Mouse (Mus musculus): ENCODE results near the gene Gm26620. TPM values are rescaled to one million over a fixed set of nuclear protein-coding genes. Genes with fewer than 3 reads are reported as not detected.

The Gm26620 gene
- polyA plus RNA-seq, 1 experiment, result 3.3 TPM

DNA sequence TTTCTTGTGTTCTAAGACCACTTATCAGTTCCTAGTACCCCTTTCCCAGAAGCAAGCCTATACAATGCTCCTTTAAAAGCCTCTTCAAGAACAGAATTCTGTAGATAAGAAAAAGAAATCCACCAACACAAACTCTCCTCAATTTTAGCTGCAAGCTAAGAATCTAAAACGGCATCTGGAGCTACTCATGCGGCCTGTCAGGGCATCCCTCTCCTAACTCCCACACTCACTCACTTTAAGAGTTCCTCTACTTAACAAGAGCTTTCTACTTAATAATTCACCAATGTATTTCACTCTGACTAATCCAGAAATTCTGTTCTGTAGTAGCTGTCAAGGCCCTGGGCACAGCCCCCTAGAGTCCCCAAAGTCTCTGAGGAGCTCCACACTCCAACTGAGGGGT is 6.8 kb downstream of the Gm26620 start:
- H3K4me3 ChIP-seq (replicated peaks), result no peak overlapping the region
- no peaks in the 10 kb centered on the region for H3K36me3 ChIP-seq (replicated peaks; ENCODE audit: low read length)
- H3K27me3 ChIP-seq (replicated peaks), result peaks cover 2% of the 10 kb centered on the region
- H3K9me3 ChIP-seq, result peaks cover 7% of the 10 kb centered on the region; the same call in 1 of the 2 replicates
- no peak for TF ChIP-seq GATA1 (IDR thresholded peaks at IDR 0.05; ENCODE audit: borderline replicate concordance, low read length)
- TF ChIP-seq FLI1 (IDR thresholded peaks at IDR 0.05; ENCODE audit: low read length), result no peak
- H3K4me1 ChIP-seq, result peaks cover 29% of the 10 kb centered on the region

DNA sequence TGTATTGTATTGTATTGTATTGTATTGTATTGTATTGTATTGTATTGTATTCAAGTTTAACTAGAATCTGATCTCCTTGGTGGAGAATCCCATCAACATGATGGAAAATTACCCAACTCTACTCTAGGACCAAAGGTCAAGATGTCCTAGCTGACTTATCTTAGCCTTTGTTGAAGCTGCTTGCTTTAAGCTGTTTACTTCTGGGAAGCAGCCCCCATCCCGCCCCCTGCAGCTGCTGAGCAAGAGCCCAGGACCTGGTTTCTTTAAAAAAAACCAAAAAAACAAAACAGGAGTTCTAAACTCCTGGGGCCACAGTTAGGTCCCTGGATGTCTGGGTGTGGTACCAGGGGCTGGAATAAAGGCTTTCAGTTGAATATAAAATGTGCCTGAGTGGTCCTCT is 7.4 kb downstream of the Gm26620 start:
- no peaks in the 10 kb centered on the region for H3K36me3 ChIP-seq (replicated peaks; ENCODE audit: low read length)
- no peak for TF ChIP-seq GATA1 (IDR thresholded peaks at IDR 0.05; ENCODE audit: borderline replicate concordance, low read length)
- no peak for TF ChIP-seq FLI1 (IDR thresholded peaks at IDR 0.05; ENCODE audit: low read length)

DNA sequence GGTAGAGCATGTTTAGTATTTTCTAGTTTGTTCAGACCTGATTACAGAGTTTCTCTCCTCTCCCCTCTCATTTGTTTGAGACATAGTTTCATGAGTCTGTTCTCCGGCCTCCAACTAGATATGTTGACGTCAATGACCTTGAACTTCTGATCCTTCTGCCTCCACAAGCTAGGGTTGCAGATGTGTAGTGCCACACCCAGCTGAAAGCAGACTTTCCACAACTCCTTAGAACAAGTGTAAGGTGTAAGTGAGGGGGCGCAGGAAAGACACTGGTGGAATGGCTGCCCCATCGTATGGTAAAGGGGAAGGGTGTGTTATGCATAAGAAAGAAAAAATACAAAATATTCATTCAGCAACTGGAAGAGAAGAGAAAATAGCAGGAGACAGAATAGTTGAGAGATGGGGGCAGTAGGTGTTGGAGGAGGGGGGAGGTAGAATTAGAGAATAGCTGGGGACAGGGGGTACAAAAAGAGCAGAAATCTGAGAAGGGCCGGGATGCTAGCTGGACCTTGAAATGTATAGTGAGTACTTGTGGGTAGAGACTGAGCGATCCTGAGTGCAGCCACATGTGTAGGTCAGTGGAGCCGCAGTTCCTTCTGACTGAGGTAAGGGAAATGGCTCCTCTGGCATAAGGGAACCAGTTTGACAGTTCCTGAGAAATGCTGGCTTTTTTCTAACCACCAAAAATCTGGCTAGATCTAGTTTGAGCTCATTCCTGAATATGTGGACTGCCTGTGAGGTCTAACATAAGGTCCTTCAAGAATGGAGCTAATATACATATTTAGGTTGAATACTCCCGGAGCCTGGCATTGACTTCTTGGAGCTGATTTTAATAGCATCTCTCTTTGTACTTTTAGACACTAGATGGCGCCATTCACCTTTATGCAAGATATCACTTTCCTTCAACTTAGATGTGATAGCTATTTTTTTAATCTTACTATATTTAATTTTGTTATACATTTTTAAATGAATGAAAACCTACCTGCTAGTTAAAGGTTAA is 10.0 kb downstream of the Gm26620 start:
- H3K36me3 ChIP-seq (replicated peaks; ENCODE audit: low read length), result no peaks in the 10 kb centered on the region
- TF ChIP-seq GATA1 (IDR thresholded peaks at IDR 0.05; ENCODE audit: borderline replicate concordance, low read length), result no peak
- TF ChIP-seq FLI1 (IDR thresholded peaks at IDR 0.05; ENCODE audit: low read length), result no peak
- no peak overlapping the region for H3K4me3 ChIP-seq (replicated peaks)
- peaks cover 11% of the 10 kb centered on the region for H3K27me3 ChIP-seq (replicated peaks)
- H3K4me1 ChIP-seq, result peaks cover 34% of the 10 kb centered on the region
- no peaks in the 10 kb centered on the region for H3K9me3 ChIP-seq

More for the DNA sequence above, 7.4 kb downstream of the Gm26620 start:
- Histone ChIP-seq H3K27me3 (replicated peaks) (peaks cover 3% of the 10 kb centered on the region), H3K9me3 (peaks cover 7% of the 10 kb centered on the region; the same call in 1 of the 2 replicates), H3K4me1 (peaks cover 35% of the 10 kb centered on the region), H3K4me3 (replicated peaks) (no peak overlapping the region)

DNA sequence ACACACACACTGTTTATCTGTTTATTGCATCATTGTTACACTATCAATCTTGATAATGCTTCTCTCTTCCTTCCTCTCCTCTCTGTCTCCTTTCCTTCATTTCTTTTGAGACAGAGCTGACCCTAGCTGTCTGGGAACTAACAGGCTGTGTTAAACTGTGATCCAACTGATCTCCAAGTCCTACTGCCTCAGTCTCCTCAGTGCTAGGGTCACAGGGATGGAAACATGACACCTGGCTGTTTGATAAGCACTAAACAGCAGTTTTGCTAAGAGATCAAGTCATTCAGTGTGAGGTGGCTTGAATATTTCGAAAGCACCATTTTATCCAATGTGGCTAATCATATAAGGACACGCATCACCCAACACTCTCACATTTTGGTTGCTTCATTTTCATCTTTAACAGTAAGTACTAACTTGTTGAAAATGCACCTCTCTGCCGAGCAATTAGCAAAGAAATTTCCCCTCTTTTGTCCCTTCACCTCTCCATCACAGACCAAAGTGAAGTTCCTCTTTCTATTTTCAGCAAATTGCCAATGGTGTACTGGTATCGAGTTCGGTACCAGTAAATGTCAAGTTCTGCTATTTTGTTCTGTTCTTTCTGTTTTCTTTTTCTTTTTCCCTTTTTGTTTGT is 11.9 kb downstream of the Gm26620 start:
- Histone ChIP-seq H3K9me3 (no peaks in the 10 kb centered on the region), H3K36me3 (replicated peaks; ENCODE audit: low read length) (no peaks in the 10 kb centered on the region), H3K4me1 (peaks cover 35% of the 10 kb centered on the region), H3K27me3 (replicated peaks) (peaks cover 11% of the 10 kb centered on the region), H3K4me3 (replicated peaks) (no peak overlapping the region)
- TF ChIP-seq GATA1 (IDR thresholded peaks at IDR 0.05; ENCODE audit: borderline replicate concordance, low read length) (no peak), FLI1 (IDR thresholded peaks at IDR 0.05; ENCODE audit: low read length) (no peak)

DNA sequence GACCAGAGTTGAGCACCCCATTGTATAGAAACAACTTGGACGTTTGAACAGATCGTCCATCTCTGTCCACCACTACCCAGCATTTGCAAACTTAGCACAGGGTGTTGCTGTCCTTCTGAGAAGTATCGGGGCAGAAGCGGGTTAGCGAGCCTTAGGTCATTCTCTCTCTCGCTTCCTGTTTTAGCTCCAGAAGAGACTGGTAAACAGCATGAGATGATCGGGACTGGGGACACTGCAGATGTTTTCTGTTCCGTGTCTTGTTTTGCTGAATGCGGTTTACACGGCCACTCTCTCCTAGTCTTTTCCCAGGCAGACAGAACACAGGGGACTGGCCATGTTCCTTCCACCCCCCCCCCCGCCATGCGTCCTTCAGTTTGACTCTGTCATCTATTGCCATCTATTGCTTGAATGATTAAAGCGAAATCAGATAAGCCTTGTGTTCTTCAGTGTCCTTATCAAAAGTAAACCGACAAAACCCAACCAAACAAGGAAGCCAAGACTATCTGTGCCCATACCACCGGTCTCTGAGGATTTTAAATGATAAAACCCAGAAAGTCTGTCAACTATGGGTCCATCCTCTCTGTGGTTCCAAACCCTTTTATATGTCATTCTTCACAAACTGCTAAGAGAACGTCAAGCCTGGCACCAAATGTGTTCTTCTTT is 13.7 kb downstream of the Gm26620 start:
- Histone ChIP-seq H3K27me3 (replicated peaks) (peaks cover 21% of the 10 kb centered on the region), H3K4me1 (peaks cover 30% of the 10 kb centered on the region), H3K9me3 (no peaks in the 10 kb centered on the region), H3K4me3 (replicated peaks) (no peak overlapping the region), H3K36me3 (replicated peaks; ENCODE audit: low read length) (no peaks in the 10 kb centered on the region)
- TF ChIP-seq GATA1 (IDR thresholded peaks at IDR 0.05; ENCODE audit: borderline replicate concordance, low read length), result no peak
- TF ChIP-seq FLI1 (IDR thresholded peaks at IDR 0.05; ENCODE audit: low read length), result no peak

GRCm38 (mm10) chr1:170900799-170901467 is 16.1 kb downstream of the Gm26620 start:
- Histone ChIP-seq H3K4me3 (replicated peaks) (peak overlapping the region; percentile 83), H3K4me1 (peaks cover 30% of the 10 kb centered on the region), H3K9me3 (no peaks in the 10 kb centered on the region), H3K27me3 (replicated peaks) (peaks cover 32% of the 10 kb centered on the region), H3K36me3 (replicated peaks; ENCODE audit: low read length) (no peaks in the 10 kb centered on the region)
- no peak for TF ChIP-seq GATA1 (IDR thresholded peaks at IDR 0.05; ENCODE audit: borderline replicate concordance, low read length)

DNA sequence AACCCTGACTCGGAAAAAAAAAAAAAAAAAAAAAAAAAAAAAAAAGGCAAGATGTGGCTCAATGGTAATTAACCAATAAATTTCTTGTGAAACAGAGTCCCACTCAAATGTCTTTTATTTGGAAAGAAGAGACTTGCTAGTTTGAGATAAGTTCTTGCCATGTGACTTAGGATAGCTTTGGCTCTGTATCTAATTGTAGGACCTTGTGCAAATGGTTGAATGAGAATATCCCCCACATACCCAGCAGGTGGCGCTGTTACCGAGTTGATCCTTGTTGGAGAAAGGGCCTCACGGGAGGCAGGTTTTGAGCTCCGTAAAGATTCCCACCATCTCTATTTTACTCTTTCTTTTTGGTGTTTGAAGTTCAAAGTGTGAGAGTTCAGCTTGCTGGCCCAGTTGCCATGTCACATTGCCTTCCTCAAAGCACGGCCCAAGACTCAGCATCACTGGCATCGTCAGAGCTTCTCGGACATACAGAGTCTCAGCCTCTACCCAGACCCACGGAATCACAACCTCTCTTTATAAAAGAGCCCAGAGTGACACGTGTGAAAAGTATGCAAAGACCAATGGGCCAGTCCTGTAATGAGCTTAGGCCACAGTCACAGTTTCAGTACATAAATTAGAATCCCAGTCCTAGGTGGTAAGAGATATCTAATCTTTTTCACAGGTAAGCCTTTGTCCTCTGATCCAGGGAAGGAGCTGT is 16.8 kb downstream of the Gm26620 start:
- Histone ChIP-seq H3K4me1 (peaks cover 30% of the 10 kb centered on the region), H3K27me3 (replicated peaks) (peaks cover 38% of the 10 kb centered on the region), H3K36me3 (replicated peaks; ENCODE audit: low read length) (no peaks in the 10 kb centered on the region), H3K9me3 (no peaks in the 10 kb centered on the region), H3K4me3 (replicated peaks) (no peak overlapping the region)
- TF ChIP-seq FLI1 (IDR thresholded peaks at IDR 0.05; ENCODE audit: low read length) (no peak), GATA1 (IDR thresholded peaks at IDR 0.05; ENCODE audit: borderline replicate concordance, low read length) (no peak)

DNA sequence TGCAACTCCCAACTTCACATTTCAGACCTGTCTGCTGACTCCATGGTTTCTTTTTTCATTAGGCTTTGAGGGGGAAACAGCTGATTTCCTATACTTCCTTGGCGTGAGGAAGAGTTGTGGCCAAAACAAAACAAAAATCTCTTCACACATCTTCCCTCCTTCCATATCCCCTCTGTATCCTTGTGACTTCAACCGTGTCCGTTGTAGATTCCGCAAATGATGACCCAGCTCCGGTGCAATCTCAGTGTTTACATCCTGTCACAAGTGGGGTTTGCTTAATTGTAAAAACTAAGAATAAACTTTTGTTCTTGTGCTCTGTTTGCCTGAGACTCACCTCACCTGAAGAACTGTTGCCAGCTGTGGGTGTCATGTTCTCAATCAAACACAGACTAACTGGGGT is 18.6 kb downstream of the Gm26620 start:
- Histone ChIP-seq H3K27me3 (replicated peaks) (peaks cover 45% of the 10 kb centered on the region), H3K9me3 (no peaks in the 10 kb centered on the region), H3K4me3 (replicated peaks) (no peak overlapping the region), H3K4me1 (peaks cover 34% of the 10 kb centered on the region), H3K36me3 (replicated peaks; ENCODE audit: low read length) (no peaks in the 10 kb centered on the region)
- no peak for TF ChIP-seq FLI1 (IDR thresholded peaks at IDR 0.05; ENCODE audit: low read length)
- no peak for TF ChIP-seq GATA1 (IDR thresholded peaks at IDR 0.05; ENCODE audit: borderline replicate concordance, low read length)

- H3K4me1 ChIP-seq, result peaks cover 32% of the 10 kb centered on the region
- TF ChIP-seq GATA1 (IDR thresholded peaks at IDR 0.05; ENCODE audit: borderline replicate concordance, low read length) (no peak), FLI1 (IDR thresholded peaks at IDR 0.05; ENCODE audit: low read length) (no peak)
- H3K4me3 ChIP-seq (replicated peaks), result peak overlapping the region; percentile 90
- H3K9me3 ChIP-seq, result no peaks in the 10 kb centered on the region
- no peaks in the 10 kb centered on the region for H3K36me3 ChIP-seq (replicated peaks; ENCODE audit: low read length)
- peaks cover 62% of the 10 kb centered on the region for H3K27me3 ChIP-seq (replicated peaks)
Observed at GRCm38 (mm10) chr1:170907111-170907455, 22.2 kb downstream of the Gm26620 start.

All from megakaryocyte, embryonic 14.5 days (primary cell).